Mouse (Mus musculus): ENCODE data around the gene Kcnh7. TPM values are rescaled to one million over a fixed set of nuclear protein-coding genes. Genes with fewer than 3 reads are reported as not detected.
A peak's percentile ranks its signal among the peaks of the same experiment; 100 is the strongest.

Kcnh7 gene
- polyA plus RNA-seq, 1 experiment from 2014 or later, result 0.95 TPM

DNA sequence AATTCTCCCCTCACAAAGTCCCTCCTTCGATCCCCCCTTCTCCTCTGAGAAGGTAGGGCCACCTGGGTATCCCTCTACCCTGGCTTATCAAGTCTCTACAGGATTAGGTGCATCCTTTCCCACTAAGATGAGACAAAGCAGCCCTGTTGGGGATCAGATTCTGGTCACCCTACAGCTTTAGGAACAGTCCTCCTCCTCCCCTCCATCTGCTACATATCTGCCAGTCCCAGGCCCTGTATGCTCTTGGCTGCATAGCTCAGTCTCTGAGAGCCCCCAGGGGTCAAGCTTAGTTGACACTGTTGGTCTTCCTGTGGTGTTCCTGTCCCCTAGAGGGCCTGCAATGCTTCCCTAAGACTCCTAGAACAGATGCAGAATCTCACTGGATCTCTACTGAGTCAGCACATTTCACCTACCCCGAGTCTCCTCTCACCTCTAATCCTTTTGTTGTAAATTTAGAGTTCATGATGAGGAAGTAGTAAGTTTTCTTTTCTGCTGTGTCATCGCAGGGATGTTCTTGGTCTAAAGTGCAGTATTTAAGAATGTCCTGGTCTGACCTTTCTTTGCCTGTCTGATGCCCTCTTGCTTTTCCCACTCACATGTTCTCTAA is 499.0 kb downstream of the Kcnh7 start:
- no peak overlapping the region for H3K9ac ChIP-seq
- WGBS, result 68% methylated on average over 3 of the region's 3 CpGs
- no peaks in the 10 kb centered on the region for H3K36me3 ChIP-seq
- no peak overlapping the region for H3K4me3 ChIP-seq
- no peaks in the 10 kb centered on the region for H3K27me3 ChIP-seq
- no peak overlapping the region for H3K4me2 ChIP-seq (replicated peaks)
- no peaks in the 10 kb centered on the region for H3K4me1 ChIP-seq
- H3K27ac ChIP-seq, result no peak overlapping the region
- no peaks in the 10 kb centered on the region for H3K9me3 ChIP-seq
- no peak for ATAC-seq (ENCODE audit: low FRiP score, low read depth)

DNA sequence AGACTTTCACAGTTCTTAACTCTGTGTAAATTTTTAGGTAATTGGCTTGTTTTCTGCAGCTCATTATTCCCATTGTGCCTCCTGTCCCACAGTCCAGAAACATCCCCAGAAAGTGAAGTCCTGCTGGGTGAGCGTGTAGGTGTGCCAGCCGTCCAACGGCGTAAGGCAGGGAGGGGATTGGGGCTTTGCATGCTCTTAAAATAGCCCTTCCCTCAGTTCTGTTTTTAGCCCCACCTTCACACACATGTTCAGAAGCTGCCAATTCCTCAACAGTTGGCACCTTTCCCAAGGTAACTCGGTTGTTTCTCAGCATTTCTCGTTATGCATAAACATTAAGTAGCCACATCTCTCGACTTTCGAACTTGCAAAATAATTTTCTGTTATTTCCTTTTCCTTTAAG is 502.4 kb downstream of the Kcnh7 start:
- H3K4me3 ChIP-seq, result no peak overlapping the region
- peak; percentile 40; the same call in 1 of the 2 replicates for ATAC-seq (ENCODE audit: low FRiP score, low read depth)
- peak overlapping the region; percentile 21; the same call in 1 of the 2 replicates for H3K4me2 ChIP-seq (replicated peaks)
- H3K9ac ChIP-seq, result no peak overlapping the region
- no peaks in the 10 kb centered on the region for H3K4me1 ChIP-seq
- no peaks in the 10 kb centered on the region for H3K36me3 ChIP-seq
- no peaks in the 10 kb centered on the region for H3K27me3 ChIP-seq
- 48% methylated on average over 8 of the region's 8 CpGs for WGBS
- H3K9me3 ChIP-seq, result no peaks in the 10 kb centered on the region
- H3K27ac ChIP-seq, result no peak overlapping the region

DNA sequence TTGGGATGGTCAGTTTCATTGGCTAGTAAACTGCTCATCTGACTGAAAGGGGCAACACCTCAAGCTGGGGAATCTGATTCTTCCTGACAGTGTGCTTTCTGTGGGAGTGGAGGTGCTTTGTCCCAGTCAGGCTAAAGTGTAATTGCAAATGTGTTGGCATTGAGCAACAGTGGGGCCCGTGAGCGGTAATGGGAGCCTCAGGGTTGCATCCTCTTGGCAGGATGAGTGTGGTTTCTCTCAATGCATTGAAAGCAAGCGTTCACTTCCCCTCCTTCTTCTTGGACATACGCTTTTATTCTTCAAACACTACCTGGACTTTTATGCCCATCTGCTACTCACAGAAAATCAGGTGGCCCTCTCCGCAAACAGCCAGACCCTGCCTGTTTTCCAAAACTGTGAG is 511.3 kb downstream of the Kcnh7 start:
- H3K36me3 ChIP-seq, result no peaks in the 10 kb centered on the region
- H3K4me1 ChIP-seq, result no peaks in the 10 kb centered on the region
- 85% methylated on average over 5 of the region's 5 CpGs for WGBS
- no peaks in the 10 kb centered on the region for H3K9me3 ChIP-seq
- no peak overlapping the region for H3K4me3 ChIP-seq
- H3K27ac ChIP-seq, result no peak overlapping the region
- no peaks in the 10 kb centered on the region for H3K27me3 ChIP-seq
- ATAC-seq (ENCODE audit: low FRiP score, low read depth), result no peak
- no peak overlapping the region for H3K4me2 ChIP-seq (replicated peaks)
- H3K9ac ChIP-seq, result no peak overlapping the region

DNA sequence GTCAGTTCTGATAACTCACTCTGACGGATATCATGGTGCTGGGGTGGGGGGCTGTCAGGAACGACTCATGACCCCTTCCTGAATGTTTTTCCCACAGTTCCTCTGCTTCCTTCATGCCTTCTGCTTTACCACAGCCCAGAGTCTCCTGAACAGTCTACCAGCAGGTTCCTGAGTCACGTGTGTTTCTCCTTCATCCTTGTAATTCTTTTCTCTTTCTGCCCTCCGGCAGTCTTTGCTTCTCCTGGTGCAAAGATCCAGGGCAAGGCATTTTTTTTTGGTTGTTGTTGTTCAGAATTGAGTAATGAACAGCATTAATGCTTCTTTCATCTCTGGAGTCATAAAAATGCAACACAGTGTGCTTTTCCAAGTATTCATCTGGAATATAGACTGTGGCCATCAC is 513.3 kb downstream of the Kcnh7 start:
- 0 out of 2 replicates have a peak, but pooled peaks cover 2% of the 10 kb centered on the region for H3K27me3 ChIP-seq
- H3K4me2 ChIP-seq (replicated peaks), result no peak overlapping the region
- H3K36me3 ChIP-seq, result no peaks in the 10 kb centered on the region
- no peak overlapping the region for H3K9ac ChIP-seq
- H3K27ac ChIP-seq, result no peak overlapping the region
- ATAC-seq (ENCODE audit: low FRiP score, low read depth), result no peak
- H3K4me1 ChIP-seq, result no peaks in the 10 kb centered on the region
- no peak overlapping the region for H3K4me3 ChIP-seq
- 76% methylated on average over 4 of the region's 4 CpGs for WGBS
- H3K9me3 ChIP-seq, result no peaks in the 10 kb centered on the region

DNA sequence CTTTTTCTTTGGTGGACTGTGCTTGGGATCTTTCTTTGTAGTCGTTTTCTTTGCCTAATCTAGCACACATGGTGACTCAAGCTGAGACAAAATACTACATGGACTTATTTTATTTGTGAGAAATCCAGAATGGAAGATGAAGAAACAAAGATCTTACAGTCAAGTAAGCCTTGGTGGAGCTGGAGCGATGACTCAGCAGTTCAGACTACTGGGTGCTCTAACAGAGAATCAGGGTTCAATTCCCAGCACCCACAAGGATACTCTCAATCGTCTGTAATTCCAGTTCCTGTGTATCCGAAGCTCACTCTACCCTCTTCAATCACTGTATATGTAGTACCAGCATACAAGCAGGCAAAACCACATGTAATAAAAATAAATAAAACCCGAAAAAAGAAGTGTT is 513.8 kb downstream of the Kcnh7 start:
- Histone ChIP-seq H3K4me1 (no peaks in the 10 kb centered on the region), H3K9me3 (no peaks in the 10 kb centered on the region), H3K4me3 (no peak overlapping the region), H3K27me3 (peaks cover 5% of the 10 kb centered on the region; the same call in 1 of the 2 replicates), H3K9ac (no peak overlapping the region), H3K36me3 (no peaks in the 10 kb centered on the region), H3K27ac (no peak overlapping the region), H3K4me2 (replicated peaks) (no peak overlapping the region)
- ATAC-seq (ENCODE audit: low FRiP score, low read depth), result no peak
- WGBS, result 85% methylated on average over 5 of the region's 5 CpGs

DNA sequence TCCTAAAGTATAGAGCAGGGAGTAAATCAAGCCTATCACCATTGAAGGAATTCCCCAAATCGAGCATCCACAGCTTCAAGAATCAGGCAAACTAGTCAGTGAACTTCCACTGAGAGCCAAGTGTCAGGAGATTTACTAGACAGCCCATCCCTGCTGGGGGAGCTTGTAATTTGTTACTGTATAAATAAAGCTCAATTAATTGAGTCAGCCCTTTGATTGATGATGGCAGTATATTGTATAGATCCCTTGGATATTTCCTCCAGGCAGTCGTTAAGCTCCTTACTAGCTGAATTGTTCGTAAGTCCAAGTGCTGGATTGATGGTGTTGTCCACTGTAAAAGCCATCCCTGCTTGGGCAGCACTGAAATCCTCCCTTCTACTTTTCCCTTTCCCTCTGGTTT is 514.2 kb downstream of the Kcnh7 start:
- Histone ChIP-seq H3K36me3 (no peaks in the 10 kb centered on the region), H3K27me3 (peaks cover 8% of the 10 kb centered on the region), H3K4me1 (no peaks in the 10 kb centered on the region), H3K9ac (no peak overlapping the region), H3K4me2 (replicated peaks) (no peak overlapping the region), H3K4me3 (no peak overlapping the region), H3K27ac (no peak overlapping the region), H3K9me3 (no peaks in the 10 kb centered on the region)
- no peak for ATAC-seq (ENCODE audit: low FRiP score, low read depth)
- 40% methylated on average over 3 of the region's 3 CpGs for WGBS

DNA sequence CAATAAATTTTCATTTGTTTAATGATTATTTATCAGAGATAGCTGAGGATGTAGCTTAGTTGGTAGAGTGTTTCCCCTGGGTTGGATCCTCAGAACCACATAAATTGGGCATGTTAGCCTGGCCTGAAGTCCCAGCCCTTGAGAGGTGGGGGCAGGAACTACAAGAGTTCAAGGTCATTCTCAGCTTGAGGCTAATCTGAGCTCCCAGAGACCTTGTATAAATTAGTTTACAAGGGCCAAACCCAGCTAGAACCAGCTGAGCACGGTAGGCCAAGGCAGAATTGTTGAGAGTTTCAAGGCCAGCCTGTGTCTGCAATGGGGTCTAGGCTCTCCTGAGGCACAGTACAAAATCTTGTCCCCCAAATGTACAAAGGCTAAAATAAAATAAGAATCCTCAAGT is 518.6 kb downstream of the Kcnh7 start:
- no peak overlapping the region for H3K4me2 ChIP-seq (replicated peaks)
- no peaks in the 10 kb centered on the region for H3K36me3 ChIP-seq
- H3K9me3 ChIP-seq, result no peaks in the 10 kb centered on the region
- H3K4me3 ChIP-seq, result no peak overlapping the region
- H3K27ac ChIP-seq, result no peak overlapping the region
- WGBS, result 16% methylated on average over 1 of the region's 1 CpGs
- H3K4me1 ChIP-seq, result no peaks in the 10 kb centered on the region
- no peak for ATAC-seq (ENCODE audit: low FRiP score, low read depth)
- H3K9ac ChIP-seq, result no peak overlapping the region
- peaks cover 28% of the 10 kb centered on the region for H3K27me3 ChIP-seq

DNA sequence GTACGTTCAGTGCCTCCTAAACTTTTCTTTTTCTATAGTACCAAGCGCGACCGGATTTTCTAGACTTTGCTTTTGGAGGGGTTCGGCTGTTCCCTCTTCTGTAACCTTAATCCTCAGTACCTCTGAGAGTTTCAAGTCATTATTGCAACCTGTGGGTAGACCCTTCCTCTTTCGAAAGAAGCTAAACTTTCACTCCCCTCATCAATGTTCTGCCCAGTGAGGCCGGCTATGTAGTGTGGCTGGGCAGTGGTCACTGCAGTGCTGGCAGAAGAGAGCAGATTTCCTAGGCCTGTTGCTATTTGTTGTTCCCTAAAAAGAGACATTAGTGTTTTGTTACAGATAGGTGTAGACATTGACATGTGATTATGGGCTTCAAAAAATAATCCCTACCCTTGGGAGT is 519.2 kb downstream of the Kcnh7 start:
- ATAC-seq (ENCODE audit: low FRiP score, low read depth), result no peak
- Histone ChIP-seq H3K4me2 (replicated peaks) (no peak overlapping the region), H3K9me3 (no peaks in the 10 kb centered on the region), H3K36me3 (no peaks in the 10 kb centered on the region), H3K4me1 (no peaks in the 10 kb centered on the region), H3K4me3 (no peak overlapping the region), H3K27me3 (peaks cover 28% of the 10 kb centered on the region), H3K9ac (no peak overlapping the region), H3K27ac (no peak overlapping the region)
- WGBS, result 66% methylated on average over 7 of the region's 7 CpGs

DNA sequence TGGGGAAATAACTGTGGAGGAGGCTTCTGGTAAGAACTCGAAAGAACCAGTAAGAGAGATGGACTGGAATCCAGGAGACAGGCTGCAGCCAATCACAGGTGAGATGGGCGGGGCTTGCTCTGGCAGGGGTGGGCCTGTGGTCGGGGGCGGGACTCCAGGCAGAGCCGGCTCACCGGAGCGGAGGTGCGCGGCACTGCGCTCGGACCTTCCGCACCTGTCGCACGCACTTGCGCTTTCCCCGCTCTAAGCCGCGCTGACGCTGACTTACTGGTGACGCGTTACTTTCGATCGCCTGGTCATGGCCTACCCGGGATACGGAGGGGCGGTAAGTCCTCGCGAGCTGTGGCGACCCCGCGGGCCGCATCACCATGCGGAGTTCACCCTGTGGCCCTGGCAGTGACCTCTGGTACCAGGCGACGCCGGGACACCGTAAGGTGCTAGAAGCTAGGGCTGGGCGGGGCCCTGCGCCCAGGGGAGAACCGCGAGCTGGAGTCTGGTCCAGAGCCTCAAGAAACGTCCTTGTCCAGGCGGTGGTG is 519.9 kb downstream of the Kcnh7 start, which contains the start of gene Gca:
Gene Gca (plus strand): TSS at position 151 of the 536 bp plus-strand sequence.
- Histone ChIP-seq H3K27me3 (peaks cover 28% of the 10 kb centered on the region), H3K9me3 (no peaks in the 10 kb centered on the region), H3K9ac (peak within 1 kb of the TSS; percentile 57), H3K4me1 (no peaks in the 10 kb centered on the region), H3K36me3 (no peaks in the 10 kb centered on the region), H3K27ac (no peak within 1 kb of the TSS), H3K4me3 (peak within 1 kb of the TSS; percentile 57), H3K4me2 (replicated peaks) (peak within 1 kb of the TSS; percentile 96)
- peak; percentile 95 for ATAC-seq (ENCODE audit: low FRiP score, low read depth)
- WGBS, result under 1% methylated on average over 40 of the region's 43 CpGs

DNA sequence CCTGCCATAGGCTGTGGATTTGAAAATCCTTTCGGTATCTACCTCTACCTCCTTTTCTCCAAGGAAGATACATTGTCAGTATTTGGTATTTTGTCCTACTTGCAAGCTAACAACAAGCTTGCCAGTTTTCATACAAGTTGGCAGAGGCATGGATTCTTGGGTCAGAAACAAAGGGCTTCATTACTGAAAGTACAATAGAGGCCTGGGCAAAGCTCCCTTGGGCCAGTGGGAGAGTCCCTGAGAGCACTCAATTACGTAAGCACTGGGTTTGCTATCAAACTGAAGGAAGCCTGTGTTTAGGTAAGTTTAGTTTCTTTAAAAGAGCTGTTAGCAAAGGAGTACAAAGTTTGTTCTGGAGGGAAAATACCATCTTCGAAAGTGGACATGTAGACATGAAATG is 521.5 kb downstream of the Kcnh7 start:
- H3K36me3 ChIP-seq, result no peaks in the 10 kb centered on the region
- H3K4me3 ChIP-seq, result no peak overlapping the region
- H3K9me3 ChIP-seq, result no peaks in the 10 kb centered on the region
- WGBS, result 84% methylated on average over 3 of the region's 3 CpGs
- no peaks in the 10 kb centered on the region for H3K4me1 ChIP-seq
- H3K27me3 ChIP-seq, result peaks cover 28% of the 10 kb centered on the region
- no peak for ATAC-seq (ENCODE audit: low FRiP score, low read depth)
- no peak overlapping the region for H3K9ac ChIP-seq
- no peak overlapping the region for H3K27ac ChIP-seq
- no peak overlapping the region for H3K4me2 ChIP-seq (replicated peaks)

DNA sequence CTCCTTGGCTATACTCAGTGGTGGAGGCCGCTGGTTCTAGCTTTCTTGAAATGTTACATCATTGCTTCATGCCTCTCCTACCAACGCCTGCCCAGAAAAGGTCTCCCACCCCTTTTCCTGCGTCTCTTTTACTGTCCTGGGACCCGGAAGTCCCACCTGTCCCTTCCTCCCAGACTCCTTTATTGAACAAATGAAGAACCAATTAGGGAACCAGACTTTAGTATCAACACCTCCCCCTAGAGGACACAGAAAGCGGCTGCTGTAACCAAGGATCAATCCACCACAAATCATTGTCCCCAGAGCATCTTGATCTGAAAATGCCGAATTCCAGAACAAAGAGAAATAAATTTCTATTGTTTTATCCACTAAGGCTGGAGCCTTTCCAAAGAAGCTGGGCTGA is 523.5 kb downstream of the Kcnh7 start:
- H3K4me2 ChIP-seq (replicated peaks), result no peak overlapping the region
- no peak overlapping the region for H3K27ac ChIP-seq
- no peaks in the 10 kb centered on the region for H3K9me3 ChIP-seq
- H3K9ac ChIP-seq, result no peak overlapping the region
- WGBS, result 48% methylated on average over 6 of the region's 6 CpGs
- no peaks in the 10 kb centered on the region for H3K4me1 ChIP-seq
- H3K27me3 ChIP-seq, result peaks cover 24% of the 10 kb centered on the region
- ATAC-seq (ENCODE audit: low FRiP score, low read depth), result no peak
- no peaks in the 10 kb centered on the region for H3K36me3 ChIP-seq
- no peak overlapping the region for H3K4me3 ChIP-seq

DNA sequence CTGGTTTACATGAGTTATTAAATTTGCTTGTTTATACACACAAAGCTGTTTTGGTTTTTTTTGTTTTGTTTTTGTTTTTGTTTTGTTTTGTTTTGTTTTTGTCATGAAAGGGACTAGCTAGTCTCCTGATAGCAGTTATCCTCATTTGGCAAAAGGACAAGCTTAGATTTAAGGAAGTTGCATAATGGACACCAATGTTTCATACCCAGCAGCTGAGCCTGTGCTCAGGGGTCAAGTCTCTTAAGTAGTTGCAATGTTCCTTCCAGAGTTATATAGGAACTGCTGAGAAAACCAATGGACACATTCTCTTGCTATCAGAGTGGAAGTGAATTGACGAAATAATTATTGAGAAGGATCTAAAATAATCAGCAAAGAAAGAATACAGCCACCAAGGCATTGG is 528.0 kb downstream of the Kcnh7 start:
- Histone ChIP-seq H3K36me3 (no peaks in the 10 kb centered on the region), H3K9me3 (no peaks in the 10 kb centered on the region), H3K4me2 (replicated peaks) (no peak overlapping the region), H3K4me3 (no peak overlapping the region), H3K9ac (no peak overlapping the region), H3K27ac (no peak overlapping the region), H3K27me3 (no peaks in the 10 kb centered on the region), H3K4me1 (no peaks in the 10 kb centered on the region)
- no peak for ATAC-seq (ENCODE audit: low FRiP score, low read depth)
- 65% methylated on average over 1 of the region's 1 CpGs for WGBS

Measured in limb, embryonic 13.5 days (tissue).